Mouse (Mus musculus) small intestine, adult 2 months (tissue): ENCODE results near the gene Mog. TPM values are rescaled to one million over a fixed set of nuclear protein-coding genes. Genes with fewer than 3 reads are reported as not detected.

ENCODE experiments used
- H3K27ac ChIP-seq: fragments of 200-500 bp; 2 replicates; pipeline ENCODE4 v1.5.1; 2012; ENCODE audit warnings: low read depth, low read length, control low read depth, inconsistent platforms; ENCODE audit not compliant: insufficient read depth
- H3K27me3 ChIP-seq: fragments of 200-500 bp; 2 replicates; pipeline ENCODE4 v1.6.1; 2012; ENCODE audit warnings: mild to moderate bottlenecking, moderate library complexity, low read length, inconsistent platforms; ENCODE audit not compliant: control insufficient read depth, insufficient read depth
- H3K36me3 ChIP-seq: fragments of 200-500 bp; 2 replicates; pipeline ENCODE4 v1.6.1; 2012; ENCODE audit warnings: mild to moderate bottlenecking, low read length, control low read depth, inconsistent platforms; ENCODE audit not compliant: control insufficient read depth, insufficient read depth
- H3K4me1 ChIP-seq: fragments of 200-500 bp; 2 replicates; pipeline ENCODE4 v1.6.1; 2012; ENCODE audit warnings: low read length, inconsistent platforms, mixed read lengths; ENCODE audit not compliant: control insufficient read depth, insufficient read depth, insufficient read length
- H3K4me3 ChIP-seq: fragments of 200-500 bp; 2 replicates; pipeline ENCODE4 v1.5.1; 2012; ENCODE audit warnings: low read depth, mild to moderate bottlenecking, control low read depth, inconsistent platforms, low read length, moderate library complexity
- CTCF ChIP-seq: fragments of 200-500 bp; IDR thresholded peaks from 2 replicates; pipeline ENCODE4 v1.5.1; 2012; ENCODE audit warnings: low read depth, mild to moderate bottlenecking, control low read depth, inconsistent platforms, low read length, moderate library complexity, mixed read lengths; ENCODE audit not compliant: insufficient replicate concordance, insufficient read length; ENCODE audit errors: extremely low read depth
- POLR2A ChIP-seq: fragments of 200-500 bp; IDR thresholded peaks from 2 replicates; pipeline ENCODE4 v1.6.1; 2012; ENCODE audit warnings: low read depth, mild to moderate bottlenecking, control low read depth, inconsistent platforms, low read length, moderate library complexity
- WGBS: fragments of 180-500 bp; shearing (Covaris S2); methylation state at CpG from one replicate; pipeline ENCODE4 v1.1.7; 2018; 5-methylcytosine and 5-hydroxymethylcytosine counted together
- polyA plus RNA-seq: library from polyadenylated mRNA; depleted of rRNA; stranded (reverse); fragments of >200 nt; gene quantifications from 2 replicates; pipeline ENCODE4 v1.2.3, GENCODE M21; 2012; rRNA removed

Mog gene
- polyA plus RNA-seq, result not detected in 2 replicates

GRCm38 (mm10) chr17:37022628-37023576, at the start of gene Mog:
TSS of gene Mog (minus strand) at chr17:37023398.
- Histone ChIP-seq H3K4me3 (no peak within 1 kb of the TSS), H3K27ac (no peak within 1 kb of the TSS), H3K27me3 (no peaks in the 10 kb centered on the region), H3K4me1 (no peaks in the 10 kb centered on the region), H3K36me3 (no peaks in the 10 kb centered on the region)
- no peak for TF ChIP-seq CTCF
- TF ChIP-seq POLR2A, result no peak
- 68% methylated on average over 9 of the region's 9 CpGs for WGBS

DNA sequence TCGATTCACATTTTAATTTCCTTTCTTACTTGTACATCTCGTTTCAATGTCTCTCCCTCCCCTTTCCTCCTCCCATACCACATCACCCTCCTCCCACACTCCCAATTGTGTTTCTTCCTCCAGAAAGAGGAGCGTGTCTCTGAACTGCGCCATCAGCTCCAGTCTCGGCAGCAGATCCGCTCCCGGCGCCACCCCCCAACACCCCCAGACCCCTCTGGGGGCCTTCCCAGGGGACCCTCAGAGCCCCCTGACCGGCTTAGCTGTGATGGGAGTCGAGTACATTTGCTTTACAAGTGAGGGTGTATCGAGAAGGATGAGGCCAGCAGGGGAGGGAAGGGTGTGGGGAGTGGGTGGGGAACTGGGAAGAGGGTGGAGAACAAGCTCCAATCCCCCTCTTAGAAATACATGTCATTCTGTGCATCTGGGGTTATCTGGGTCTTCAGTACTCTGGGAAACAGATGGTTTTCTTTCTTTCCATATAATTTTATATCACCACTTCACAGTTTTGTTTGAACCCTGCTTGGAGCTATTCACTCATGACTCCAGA, 49.6 kb upstream of the Mog start:
- H3K27ac ChIP-seq, result no peak overlapping the region
- no peak for TF ChIP-seq POLR2A
- no peak for TF ChIP-seq CTCF
- no peaks in the 10 kb centered on the region for H3K4me1 ChIP-seq
- 80% methylated on average over 11 of the region's 11 CpGs for WGBS
- H3K36me3 ChIP-seq, result peaks cover 2% of the 10 kb centered on the region; the same call in 1 of the 2 replicates
- H3K4me3 ChIP-seq, result no peak overlapping the region
- no peaks in the 10 kb centered on the region for H3K27me3 ChIP-seq

DNA sequence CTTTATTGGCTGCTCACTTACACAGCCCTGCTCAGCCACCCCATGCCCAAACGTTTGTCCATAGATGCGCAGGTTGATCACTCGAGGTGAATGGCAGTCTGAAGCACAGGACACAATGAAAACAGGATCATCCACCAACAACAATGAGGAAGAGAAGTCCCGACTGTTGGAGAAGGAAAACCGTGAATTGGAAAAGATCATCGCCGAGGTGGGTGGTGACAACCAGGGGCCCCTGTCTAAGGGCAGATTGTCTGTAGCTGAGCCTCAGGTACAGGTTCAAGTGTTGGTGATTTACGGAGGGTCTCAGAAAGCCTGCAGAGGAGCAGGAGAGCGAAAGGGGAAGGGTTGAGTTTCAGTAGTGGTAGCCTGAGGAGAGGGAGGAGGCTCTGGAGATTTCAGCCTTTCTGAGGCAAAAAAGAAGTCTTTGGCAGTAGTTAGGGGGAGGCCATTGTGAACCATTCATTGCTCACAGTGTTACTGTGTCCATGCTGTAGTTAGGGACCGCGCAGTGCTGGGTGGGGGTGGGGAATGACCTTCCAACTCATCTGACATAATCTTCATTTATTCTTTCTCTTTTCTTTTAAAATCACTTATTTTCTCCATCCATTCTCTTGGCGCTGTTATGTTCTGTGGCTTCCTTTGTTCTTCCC, 49.0 kb upstream of the Mog start:
- TF ChIP-seq POLR2A (no peak), CTCF (no peak)
- Histone ChIP-seq H3K4me3 (no peak overlapping the region), H3K36me3 (peaks cover 2% of the 10 kb centered on the region; the same call in 1 of the 2 replicates), H3K27me3 (no peaks in the 10 kb centered on the region), H3K27ac (no peak overlapping the region), H3K4me1 (no peaks in the 10 kb centered on the region)
- 85% methylated on average over 12 of the region's 12 CpGs for WGBS

DNA sequence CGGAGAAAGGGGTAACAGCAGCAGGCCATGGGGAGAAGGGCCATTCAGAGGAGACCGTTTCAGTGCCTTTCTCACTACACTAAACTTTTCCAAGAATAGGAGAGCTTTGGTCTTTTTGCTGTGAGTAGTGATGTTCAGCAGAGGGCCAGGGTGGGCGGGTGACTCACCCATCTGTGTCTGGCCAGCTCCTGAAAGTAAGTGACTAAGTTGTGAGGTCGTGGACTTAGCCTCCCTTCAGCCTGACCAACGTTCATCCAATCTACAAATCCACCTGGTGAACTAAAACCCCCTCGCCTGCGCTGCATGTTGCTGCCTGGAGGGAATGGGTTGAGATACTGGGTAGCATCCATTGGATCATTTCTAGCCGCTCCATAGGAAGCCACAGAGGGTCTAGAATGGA, 46.9 kb upstream of the Mog start:
- no peaks in the 10 kb centered on the region for H3K27me3 ChIP-seq
- TF ChIP-seq POLR2A (no peak), CTCF (no peak)
- peaks cover 2% of the 10 kb centered on the region; the same call in 1 of the 2 replicates for H3K36me3 ChIP-seq
- H3K4me3 ChIP-seq, result no peak overlapping the region
- no peaks in the 10 kb centered on the region for H3K4me1 ChIP-seq
- 79% methylated on average over 8 of the region's 8 CpGs for WGBS
- H3K27ac ChIP-seq, result no peak overlapping the region

GRCm38 (mm10) chr17:37067861-37068260, 44.7 kb upstream of the Mog start:
- Histone ChIP-seq H3K27ac (no peak overlapping the region), H3K27me3 (no peaks in the 10 kb centered on the region), H3K36me3 (peaks cover 3% of the 10 kb centered on the region; the same call in 1 of the 2 replicates), H3K4me3 (no peak overlapping the region), H3K4me1 (no peaks in the 10 kb centered on the region; the same call in 1 of the 2 replicates)
- TF ChIP-seq CTCF, result no peak
- TF ChIP-seq POLR2A, result no peak
- WGBS, result 89% methylated on average over 1 of the region's 1 CpGs

GRCm38 (mm10) chr17:37065993-37066392, 42.8 kb upstream of the Mog start:
- WGBS, result 92% methylated on average over 2 of the region's 2 CpGs
- Histone ChIP-seq H3K27me3 (no peaks in the 10 kb centered on the region), H3K36me3 (peaks cover 1% of the 10 kb centered on the region; the same call in 1 of the 2 replicates), H3K4me1 (no peaks in the 10 kb centered on the region; the same call in 1 of the 2 replicates), H3K4me3 (no peak overlapping the region), H3K27ac (no peak overlapping the region)
- no peak for TF ChIP-seq POLR2A
- no peak for TF ChIP-seq CTCF
